Mouse (Mus musculus) 3T3-L1 (cell line): ENCODE measurements around the gene Sectm1a.
"Not testable (repeated sequence)": the region's sequence is repeated elsewhere in the genome, so short reads cannot be mapped to it uniquely, and the experiment has no call there.

Experiments used
- DNase-seq: peaks from one replicate; pipeline ENCODE4 v3.0.0-alpha.2; 2015; ENCODE audit warnings: low read depth, low spot score

Sectm1a gene

GRCm38 (mm10) chr11:121047826-121048399 is 33.1 kb downstream of the Sectm1a start:
- DNase-seq: peak; percentile 76

- DNase-seq: no peak
These were observed 35.7 kb downstream of the Sectm1a start for GRCm38 (mm10) chr11:121045286-121045685.

GRCm38 (mm10) chr11:121043025-121043424 is 38.0 kb downstream of the Sectm1a start:
- not testable (repeated sequence) for DNase-seq

GRCm38 (mm10) chr11:121042480-121042879 is 38.5 kb downstream of the Sectm1a start:
- DNase-seq: no peak

GRCm38 (mm10) chr11:121041636-121042035 is 39.4 kb downstream of the Sectm1a start:
- no peak for DNase-seq

- DNase-seq: peak; percentile 98
These were observed 39.8 kb downstream of the Sectm1a start for GRCm38 (mm10) chr11:121041212-121041611.

GRCm38 (mm10) chr11:121039302-121039701 is 41.7 kb downstream of the Sectm1a start, which contains the start of gene Cd7:
Gene Cd7, minus strand, starts transcription at chr11:121039418.
- no peak for DNase-seq

GRCm38 (mm10) chr11:121038366-121039240 is 42.4 kb downstream of the Sectm1a start:
- DNase-seq: no peak

- DNase-seq: no peak
These were observed 47.9 kb downstream of the Sectm1a start for GRCm38 (mm10) chr11:121033118-121033517.

GRCm38 (mm10) chr11:121027259-121027658 is 53.8 kb downstream of the Sectm1a start:
- DNase-seq: no peak

- DNase-seq: no peak
These were observed 56.9 kb downstream of the Sectm1a start for GRCm38 (mm10) chr11:121024163-121024562.

GRCm38 (mm10) chr11:121019501-121019900 is 61.5 kb downstream of the Sectm1a start:
- no peak for DNase-seq

- DNase-seq: peak; percentile 81
These were observed 63.3 kb downstream of the Sectm1a start for GRCm38 (mm10) chr11:121017703-121018102.
